Mouse (Mus musculus): Measurements from ENCODE around the gene Rarres1.

Gene Rarres1

DNA sequence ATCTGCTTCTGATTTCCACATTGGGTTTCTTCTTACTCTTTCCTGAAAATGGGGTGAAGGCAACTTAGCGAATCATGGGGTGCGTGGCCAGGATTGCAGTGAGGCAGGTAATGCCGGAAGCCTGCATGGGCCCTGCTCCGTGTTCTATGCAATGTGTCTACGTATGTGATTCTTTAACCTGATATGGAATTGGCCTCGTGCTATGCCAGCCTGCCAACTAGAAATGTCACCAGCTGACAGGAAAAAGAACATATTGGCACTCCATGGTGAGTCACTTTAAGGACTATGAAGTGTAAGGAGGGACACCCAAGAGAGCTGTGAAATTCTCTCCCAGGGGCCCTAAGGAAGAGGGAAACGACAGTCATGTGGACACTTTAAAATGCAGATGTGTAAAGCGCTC lies 22.2 kb downstream of the Rarres1 start:
- in situ Hi-C loops (cut with MboI, MseI), result no loop called here

DNA sequence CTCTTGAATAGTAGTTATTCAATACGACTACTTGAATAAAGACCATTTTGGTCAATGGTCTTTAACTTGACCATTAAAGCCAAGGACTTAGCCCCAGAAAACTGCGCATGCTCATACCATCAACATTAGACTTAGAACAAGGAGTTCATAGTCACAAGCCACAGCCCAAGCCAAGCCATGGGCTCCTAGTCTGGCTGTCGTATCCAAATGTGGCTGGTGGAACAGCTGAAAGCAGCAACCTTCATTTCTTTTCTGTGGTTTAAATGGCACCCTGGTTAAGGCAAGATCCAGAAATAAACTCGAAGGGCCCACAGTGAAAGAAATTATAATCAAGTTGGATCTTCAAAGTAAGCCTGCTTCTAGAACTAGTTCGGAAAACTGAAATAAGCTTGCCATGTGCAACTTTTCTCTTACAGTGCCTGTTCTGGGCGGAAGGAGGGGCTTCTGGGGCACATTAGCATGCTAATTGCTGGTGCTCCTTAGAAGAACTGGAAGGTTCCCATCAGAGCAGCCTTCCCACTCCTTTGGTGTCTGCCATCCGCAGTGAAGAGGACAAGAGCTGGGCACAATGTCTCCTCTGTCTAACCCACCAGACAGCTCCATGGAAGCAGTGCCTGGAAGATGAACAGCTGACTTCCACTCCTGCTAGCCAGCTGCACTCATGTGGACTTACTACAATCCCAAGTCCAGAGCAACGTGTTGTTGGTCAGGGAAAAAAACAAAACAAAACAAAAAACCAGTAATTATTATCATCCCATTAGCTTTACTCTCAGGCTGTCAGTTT lies 23.0 kb downstream of the Rarres1 start:
- in situ Hi-C loops (cut with MboI, MseI), result no loop called here

DNA sequence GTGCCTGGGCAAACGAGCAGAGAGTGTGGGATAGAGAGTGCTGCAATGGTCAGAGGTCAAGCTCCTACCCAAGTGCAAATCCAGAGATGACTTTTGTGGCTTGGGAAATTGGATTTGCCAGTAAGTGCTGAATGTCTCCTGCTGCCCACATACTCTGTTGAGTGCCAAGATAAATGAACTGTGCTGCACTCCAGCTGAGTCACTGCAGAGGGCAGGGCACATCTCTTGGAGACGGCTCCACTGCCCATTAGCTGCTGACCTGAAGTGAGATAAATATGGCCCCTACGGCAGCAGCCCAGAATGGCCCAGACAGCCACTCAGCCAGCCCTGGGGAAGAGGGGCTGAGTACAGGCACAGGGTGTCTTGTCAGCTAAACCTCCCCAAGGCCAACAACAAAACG lies 25.2 kb downstream of the Rarres1 start:
- in situ Hi-C loops (cut with MboI, MseI), result no loop called here

GRCm38 (mm10) chr3:67485233-67485632 lies 30.1 kb downstream of the Rarres1 start:
- in situ Hi-C loops (cut with MboI, MseI), result no loop called here

DNA sequence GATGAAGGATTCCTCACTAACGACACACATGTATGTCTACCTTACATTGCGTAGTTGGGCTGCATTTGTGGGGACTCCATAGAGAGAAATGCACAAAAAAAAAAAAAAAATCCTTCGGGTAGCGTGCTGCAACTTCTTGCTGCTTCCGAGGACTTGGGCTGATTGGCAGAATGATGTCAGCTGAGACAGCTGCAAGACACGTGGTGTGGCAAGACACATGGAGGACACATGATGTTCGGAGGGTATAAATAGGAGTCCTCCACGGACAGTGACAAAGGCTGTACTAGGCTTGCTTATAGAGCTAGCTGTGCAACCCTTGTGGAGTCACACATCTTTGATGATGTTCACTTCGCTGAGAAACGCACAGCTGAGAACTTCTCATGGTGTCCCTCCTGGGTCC lies 32.9 kb downstream of the Rarres1 start:
- in situ Hi-C loops (cut with MboI, MseI), result no loop called here

GRCm38 (mm10) chr3:67479806-67480205 lies 35.5 kb downstream of the Rarres1 start:
- in situ Hi-C loops (cut with MboI, MseI), result no loop called here

DNA sequence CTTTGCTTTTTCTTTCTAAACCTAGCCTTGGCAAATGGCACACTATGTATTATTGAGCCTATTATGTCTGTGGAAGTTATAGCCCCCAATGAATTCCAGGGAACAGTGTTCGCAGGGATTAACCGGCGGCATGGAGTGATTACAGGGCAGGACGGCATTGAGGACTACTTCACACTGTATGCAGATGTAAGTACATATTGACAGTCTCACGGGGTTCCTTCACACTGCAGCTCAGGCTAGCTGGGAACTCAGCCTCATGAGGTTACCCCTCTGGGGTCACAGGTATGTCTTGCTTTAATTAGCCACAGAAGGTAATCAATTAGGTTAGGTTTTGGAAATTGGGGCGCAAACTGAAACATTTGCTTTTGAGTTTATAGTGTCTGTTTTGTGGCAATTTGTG lies 41.9 kb downstream of the Rarres1 start:
- in situ Hi-C loops (cut with MboI, MseI), result no loop called here

GRCm38 (mm10) chr3:67471408-67472127 lies 43.8 kb downstream of the Rarres1 start:
- in situ Hi-C loops (cut with MboI, MseI), result no loop called here

- in situ Hi-C loops (cut with MboI, MseI), result no loop called here
Measured at GRCm38 (mm10) chr3:67467281-67467680, 48.0 kb downstream of the Rarres1 start.

GRCm38 (mm10) chr3:67466576-67466975 lies 48.7 kb downstream of the Rarres1 start:
- in situ Hi-C loops (cut with MboI, MseI), result no loop called here

- in situ Hi-C loops (cut with MboI, MseI), result no loop called here
Measured at GRCm38 (mm10) chr3:67463450-67464372, 51.6 kb downstream of the Rarres1 start, which contains the start of gene Lxn. TSS of gene Lxn (minus strand) at chr3:67463926.

DNA sequence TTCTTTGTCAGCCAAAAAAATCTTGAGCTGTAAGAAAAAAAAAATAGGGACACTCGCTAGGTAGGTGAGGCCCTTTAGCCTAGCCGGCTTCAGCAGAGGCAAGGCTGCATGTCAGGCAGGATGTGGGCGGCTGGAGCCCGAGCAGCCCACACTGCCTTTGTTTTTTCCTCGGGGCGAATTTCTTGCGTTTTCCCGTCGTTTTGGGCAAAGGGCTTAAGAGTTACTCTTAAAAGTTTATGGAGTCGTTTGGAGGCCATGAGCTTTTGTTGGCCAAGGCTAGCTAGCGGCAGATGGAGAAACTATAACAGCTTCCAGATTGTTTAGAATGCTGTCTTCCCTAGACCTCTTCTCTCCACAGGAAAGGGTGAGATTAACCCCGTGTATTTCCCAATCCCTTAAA lies 52.3 kb downstream of the Rarres1 start:
- in situ Hi-C loops (cut with MboI, MseI), result no loop called here

- in situ Hi-C loops (cut with MboI, MseI), result no loop called here
Measured at GRCm38 (mm10) chr3:67462578-67462977, 52.7 kb downstream of the Rarres1 start.

DNA sequence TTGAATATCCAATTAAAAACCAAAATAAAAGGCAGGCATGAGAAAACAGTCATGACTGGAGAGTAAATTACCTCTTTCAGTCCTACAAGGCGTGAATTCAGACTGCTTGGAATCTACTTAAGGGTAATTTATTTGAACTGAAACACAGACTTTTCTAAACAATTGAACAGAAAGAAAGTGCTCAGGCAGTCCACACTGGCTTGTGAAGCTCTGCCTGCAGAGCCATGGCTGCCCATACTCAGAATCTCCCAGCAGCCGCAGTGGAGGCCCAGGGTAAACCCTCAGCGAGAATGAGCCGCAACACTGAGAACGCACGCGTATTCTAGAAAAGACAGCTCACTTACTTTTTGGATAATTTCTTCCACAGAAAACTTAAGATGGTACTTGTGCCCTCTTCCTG lies 53.3 kb downstream of the Rarres1 start:
- in situ Hi-C loops (cut with MboI, MseI), result no loop called here

DNA sequence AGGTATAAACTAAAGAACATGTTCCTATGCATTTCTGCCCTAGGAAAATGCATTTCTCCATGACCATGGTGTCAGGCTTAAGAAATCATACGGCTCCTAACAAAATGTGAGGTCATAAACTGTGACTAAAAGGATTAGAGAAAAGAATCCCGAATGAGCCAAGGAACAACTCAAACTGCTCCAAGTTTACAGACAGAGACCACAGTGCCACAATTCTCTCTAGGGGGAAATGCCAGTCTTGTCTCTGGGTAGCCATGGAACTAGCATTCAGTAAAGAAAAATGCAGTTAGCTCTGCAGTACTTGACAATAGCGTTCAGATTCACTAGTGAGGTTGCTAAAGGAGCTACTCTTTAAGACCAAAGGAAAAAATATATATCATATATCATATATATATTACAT lies 55.4 kb downstream of the Rarres1 start:
- in situ Hi-C loops (cut with MboI, MseI), result no loop called here

- in situ Hi-C loops (cut with MboI, MseI), result no loop called here
Measured at GRCm38 (mm10) chr3:67450601-67451210, 64.6 kb downstream of the Rarres1 start.

DNA sequence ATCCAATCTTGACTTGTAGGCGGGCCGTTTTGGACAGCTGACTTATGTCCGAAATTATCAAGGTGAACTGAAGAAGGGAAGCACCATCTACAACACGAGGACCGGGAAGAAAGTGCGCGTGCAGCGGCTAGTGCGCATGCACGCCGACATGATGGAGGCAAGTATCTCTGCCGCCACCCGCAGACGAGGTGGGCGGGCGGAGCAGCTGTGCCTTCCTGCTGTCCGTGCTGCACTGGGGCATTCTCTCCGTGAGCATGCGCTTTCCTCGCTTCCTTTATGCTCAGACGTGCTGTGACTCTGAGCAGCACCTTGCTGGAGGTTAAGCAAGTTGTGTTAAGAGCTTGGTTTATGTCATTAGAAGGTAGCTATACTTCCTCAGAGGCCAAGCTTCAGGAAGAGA lies 65.7 kb downstream of the Rarres1 start:
- in situ Hi-C loops (cut with MboI, MseI), result no loop called here

- in situ Hi-C loops (cut with MboI, MseI), result no loop called here
Measured at GRCm38 (mm10) chr3:67447143-67447542, 68.2 kb downstream of the Rarres1 start.

DNA sequence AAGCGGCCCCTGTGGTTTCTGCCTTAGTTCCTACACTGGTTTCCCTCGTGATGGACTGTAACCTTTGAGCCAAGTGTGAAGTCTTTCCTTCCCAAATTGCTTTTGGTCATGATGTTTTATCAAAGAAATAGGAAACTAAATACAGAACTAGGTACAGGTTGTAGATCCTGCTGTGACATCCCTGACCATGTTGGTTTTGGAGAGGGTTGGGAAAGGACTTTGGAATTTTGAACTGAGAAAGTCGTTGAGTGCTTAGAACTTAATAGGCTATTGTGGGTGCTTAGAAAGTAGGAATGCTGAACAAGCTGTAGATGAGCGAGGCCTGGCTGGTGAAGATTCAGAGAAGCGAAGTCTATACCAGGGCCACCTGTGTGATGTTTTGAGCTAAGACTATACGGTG lies 81.3 kb downstream of the Rarres1 start:
- in situ Hi-C loops (cut with MboI, MseI), result loop anchor here (5.0 to 10.0 kb wide), 3 partner anchors 79 to 1499 kb away; no protein-coding TSS in a partner anchor

GRCm38 (mm10) chr3:67429999-67430380 lies 85.3 kb downstream of the Rarres1 start, which contains the start of gene Gfm1:
TSS of gene Gfm1 (plus strand) at chr3:67430096.
- in situ Hi-C loops (cut with MboI, MseI), result loop anchor here (5.0 to 10.0 kb wide), 4 partner anchors 58 to 1495 kb away; partner anchors contain the start of gene Mlf1

DNA sequence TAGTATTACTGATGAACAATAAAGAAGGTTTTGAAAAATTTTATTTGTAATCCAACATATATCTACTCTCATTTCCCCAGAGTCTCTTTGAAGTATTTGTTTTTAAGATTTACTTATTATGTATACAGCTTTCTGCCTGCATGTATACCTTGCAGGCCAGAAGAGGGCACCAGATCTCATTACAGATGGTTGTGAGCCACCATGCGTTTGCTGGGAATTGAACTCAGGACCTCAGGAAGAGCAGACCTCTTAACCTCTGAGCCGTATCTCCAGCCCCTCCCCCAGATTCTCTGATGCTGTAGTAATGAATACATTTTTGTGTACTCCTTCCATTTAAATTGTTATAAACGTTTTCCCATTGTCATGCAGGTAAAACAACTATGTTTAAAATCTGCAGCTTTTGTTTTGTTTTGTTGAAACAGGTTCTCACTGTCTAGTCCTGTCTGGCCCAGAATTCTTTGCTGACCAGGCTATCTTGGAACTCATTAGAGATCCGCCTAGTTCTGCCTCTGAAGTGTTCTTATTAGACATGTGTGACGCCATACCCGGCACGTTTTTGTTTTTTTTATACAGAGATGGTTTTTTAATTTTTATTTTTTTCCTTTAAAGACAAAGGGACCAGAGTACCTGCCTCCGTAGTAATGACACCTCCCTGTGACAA lies 85.9 kb downstream of the Rarres1 start:
- in situ Hi-C loops (cut with MboI, MseI), result loop anchor here (5.0 kb wide), 1 partner anchor 57 kb away; the partner anchor contains the start of gene Mlf1
